Mouse (Mus musculus): ENCODE measurements around the gene R3hdml.

Gene R3hdml

DNA sequence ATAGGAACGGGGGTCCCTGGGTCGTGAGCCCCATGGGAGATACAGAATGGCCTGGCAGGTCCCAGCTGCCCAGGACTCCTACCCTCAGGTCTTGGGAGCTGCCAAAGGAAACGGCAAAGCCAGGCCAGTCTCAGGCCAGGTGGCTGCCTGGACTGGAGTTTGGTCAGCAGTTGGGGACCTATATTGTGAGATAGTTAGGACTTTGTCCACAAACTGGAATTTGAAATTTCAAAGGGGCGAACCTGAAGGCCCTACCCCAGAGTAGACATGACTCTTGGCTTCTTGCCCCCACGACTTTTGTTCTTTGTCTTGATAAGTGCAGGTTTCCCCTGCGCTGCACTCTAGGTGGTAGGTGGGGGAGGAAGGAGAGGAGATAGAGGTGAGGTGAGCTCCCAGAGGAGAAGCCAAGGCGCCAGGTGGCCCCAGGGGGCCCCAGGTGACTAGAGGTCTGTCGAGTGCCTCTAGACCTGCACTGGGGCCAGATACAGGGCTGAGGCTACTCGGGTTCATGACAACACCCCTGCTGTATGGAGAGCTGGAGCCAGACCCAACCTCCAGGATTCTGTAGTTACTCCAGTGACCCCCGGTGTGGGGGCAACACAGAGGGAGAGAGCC is 49.6 kb downstream of the R3hdml start:
- DNase-seq = no peak

DNA sequence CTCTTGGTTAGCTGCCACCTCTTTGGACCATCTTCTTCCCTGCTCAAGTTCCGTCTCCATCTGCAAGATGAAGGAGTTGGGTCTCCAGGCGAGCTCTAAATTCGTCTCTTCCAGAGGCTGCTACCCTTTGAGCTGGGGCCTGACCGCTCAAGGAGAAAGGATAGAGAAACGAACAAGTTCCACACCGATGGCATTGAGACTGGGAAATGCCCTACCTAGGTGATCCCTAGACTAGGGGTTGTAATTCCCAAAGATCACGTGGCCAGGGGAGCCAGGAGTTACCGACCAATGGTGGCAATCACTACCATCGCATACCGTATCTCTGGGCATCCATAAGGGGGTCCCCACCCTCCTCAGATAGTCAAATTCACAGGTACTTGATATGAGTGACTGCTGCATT is 50.6 kb downstream of the R3hdml start:
- no peak for DNase-seq

GRCm38 (mm10) chr2:163546623-163547318 is 54.7 kb downstream of the R3hdml start:
- no peak for DNase-seq

- DNase-seq = no peak
Observed at GRCm38 (mm10) chr2:163548822-163549221, 56.7 kb downstream of the R3hdml start.

GRCm38 (mm10) chr2:163549786-163550185 is 57.7 kb downstream of the R3hdml start:
- no peak for DNase-seq
